Mouse (Mus musculus): Measurements from ENCODE around the gene Tbl1xr1. TPM values are rescaled to one million over a fixed set of nuclear protein-coding genes. Genes with fewer than 3 reads are reported as not detected.

Tbl1xr1 gene
- polyA plus RNA-seq, 1 experiment: 82.2 TPM

DNA sequence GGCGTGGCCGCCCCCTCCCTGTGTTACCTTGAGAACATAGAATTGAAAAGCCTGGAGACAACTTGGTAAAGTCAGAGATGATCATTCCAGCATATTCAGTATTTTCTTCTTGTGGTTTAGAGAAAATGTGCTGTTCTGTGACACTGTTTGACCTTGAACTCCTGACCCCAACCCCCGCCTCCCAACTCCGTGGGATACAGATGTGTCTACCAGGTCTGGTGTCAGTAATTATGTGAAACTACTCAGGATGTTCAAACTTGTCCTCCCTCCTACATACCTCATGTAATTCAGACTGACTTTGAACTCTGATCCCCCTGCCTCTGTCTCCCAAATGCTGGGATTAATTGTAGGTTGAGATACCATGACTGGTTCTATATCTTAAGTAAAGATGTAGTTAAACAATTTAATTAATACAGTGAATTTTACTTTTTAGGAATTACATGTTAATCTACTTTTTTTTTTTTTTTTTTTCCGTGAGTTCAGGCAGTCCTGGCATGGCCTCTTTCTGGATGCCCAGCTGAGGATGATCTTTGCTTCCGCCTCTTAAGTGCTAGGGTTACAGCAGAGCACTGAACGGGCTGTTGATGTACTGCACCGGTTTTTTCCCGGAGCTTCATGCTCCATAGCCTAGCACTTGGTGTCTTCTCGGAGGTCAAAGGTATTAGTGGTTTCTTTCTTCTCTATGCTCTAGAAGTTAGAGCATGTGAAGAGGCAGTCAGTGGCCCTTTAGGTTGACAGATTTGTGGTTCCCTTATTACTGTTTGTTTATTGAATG, 8.0 kb downstream of the Tbl1xr1 start:
- Histone ChIP-seq H3K4me3 (ENCODE audit: insufficient read depth, low read length) (no peak overlapping the region), H3K4me1 (ENCODE audit: control insufficient read depth, insufficient read depth, low read length) (no peaks in the 10 kb centered on the region), H3K27ac (ENCODE audit: insufficient read depth, low read length) (no peak overlapping the region)
- TF ChIP-seq CTCF (IDR thresholded peaks at IDR 0.05; ENCODE audit: borderline replicate concordance, insufficient read depth, low read length) (no peak), POLR2A (IDR thresholded peaks at IDR 0.05; ENCODE audit: low read depth, low read length) (no peak)

GRCm38 (mm10) chr3:22089825-22090224, 13.4 kb downstream of the Tbl1xr1 start:
- peaks cover 6% of the 10 kb centered on the region; the same call in 1 of the 2 replicates for H3K4me1 ChIP-seq (ENCODE audit: control insufficient read depth, insufficient read depth, low read length)
- TF ChIP-seq CTCF (IDR thresholded peaks at IDR 0.05; ENCODE audit: borderline replicate concordance, insufficient read depth, low read length): no peak
- TF ChIP-seq POLR2A (IDR thresholded peaks at IDR 0.05; ENCODE audit: low read depth, low read length): no peak
- H3K27ac ChIP-seq (ENCODE audit: insufficient read depth, low read length): no peak overlapping the region
- H3K4me3 ChIP-seq (ENCODE audit: insufficient read depth, low read length): no peak overlapping the region

GRCm38 (mm10) chr3:22090431-22091265, 14.2 kb downstream of the Tbl1xr1 start:
- H3K27ac ChIP-seq (ENCODE audit: insufficient read depth, low read length): no peak overlapping the region
- TF ChIP-seq POLR2A (IDR thresholded peaks at IDR 0.05; ENCODE audit: low read depth, low read length): no peak
- no peak for TF ChIP-seq CTCF (IDR thresholded peaks at IDR 0.05; ENCODE audit: borderline replicate concordance, insufficient read depth, low read length)
- peaks cover 6% of the 10 kb centered on the region; the same call in 1 of the 2 replicates for H3K4me1 ChIP-seq (ENCODE audit: control insufficient read depth, insufficient read depth, low read length)
- H3K4me3 ChIP-seq (ENCODE audit: insufficient read depth, low read length): no peak overlapping the region

- H3K27ac ChIP-seq (ENCODE audit: insufficient read depth, low read length): no peak overlapping the region
- TF ChIP-seq POLR2A (IDR thresholded peaks at IDR 0.05; ENCODE audit: low read depth, low read length) (no peak), CTCF (IDR thresholded peaks at IDR 0.05; ENCODE audit: borderline replicate concordance, insufficient read depth, low read length) (no peak)
- H3K4me3 ChIP-seq (ENCODE audit: insufficient read depth, low read length): no peak overlapping the region
- H3K4me1 ChIP-seq (ENCODE audit: control insufficient read depth, insufficient read depth, low read length): peaks cover 6% of the 10 kb centered on the region; the same call in 1 of the 2 replicates
Measured at GRCm38 (mm10) chr3:22091266-22091550, 14.8 kb downstream of the Tbl1xr1 start.

DNA sequence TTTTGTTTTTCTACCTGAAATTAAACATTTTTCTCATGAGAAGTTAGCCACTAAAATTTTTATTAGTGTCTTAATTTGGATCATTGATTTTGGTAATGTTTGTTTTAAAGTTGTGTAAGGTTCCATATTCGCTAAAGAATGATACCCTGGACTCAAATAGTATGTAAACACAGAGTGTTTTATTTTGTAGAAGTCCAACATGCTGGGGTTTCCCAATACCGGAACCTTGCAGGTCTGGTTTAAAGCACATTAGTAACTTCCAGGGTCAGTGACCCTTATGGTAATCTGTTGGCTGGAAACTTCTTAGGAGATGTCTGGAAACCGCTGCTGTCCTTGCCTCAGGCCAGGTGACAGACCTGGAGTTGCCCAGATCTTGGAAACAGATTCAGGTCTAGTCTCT, 15.2 kb downstream of the Tbl1xr1 start:
- no peak overlapping the region for H3K27ac ChIP-seq (ENCODE audit: insufficient read depth, low read length)
- H3K4me3 ChIP-seq (ENCODE audit: insufficient read depth, low read length): no peak overlapping the region
- no peak for TF ChIP-seq POLR2A (IDR thresholded peaks at IDR 0.05; ENCODE audit: low read depth, low read length)
- TF ChIP-seq CTCF (IDR thresholded peaks at IDR 0.05; ENCODE audit: borderline replicate concordance, insufficient read depth, low read length): no peak
- H3K4me1 ChIP-seq (ENCODE audit: control insufficient read depth, insufficient read depth, low read length): peaks cover 6% of the 10 kb centered on the region; the same call in 1 of the 2 replicates

GRCm38 (mm10) chr3:22092784-22093183, 16.3 kb downstream of the Tbl1xr1 start:
- H3K27ac ChIP-seq (ENCODE audit: insufficient read depth, low read length): no peak overlapping the region
- peaks cover 6% of the 10 kb centered on the region; the same call in 1 of the 2 replicates for H3K4me1 ChIP-seq (ENCODE audit: control insufficient read depth, insufficient read depth, low read length)
- H3K4me3 ChIP-seq (ENCODE audit: insufficient read depth, low read length): no peak overlapping the region
- TF ChIP-seq CTCF (IDR thresholded peaks at IDR 0.05; ENCODE audit: borderline replicate concordance, insufficient read depth, low read length) (no peak), POLR2A (IDR thresholded peaks at IDR 0.05; ENCODE audit: low read depth, low read length) (no peak)

GRCm38 (mm10) chr3:22103986-22104515, 27.6 kb downstream of the Tbl1xr1 start:
- TF ChIP-seq POLR2A (IDR thresholded peaks at IDR 0.05; ENCODE audit: low read depth, low read length) (no peak), CTCF (IDR thresholded peaks at IDR 0.05; ENCODE audit: borderline replicate concordance, insufficient read depth, low read length) (no peak)
- H3K27ac ChIP-seq (ENCODE audit: insufficient read depth, low read length): peak overlapping the region; percentile 35; the same call in 1 of the 2 replicates
- H3K4me1 ChIP-seq (ENCODE audit: control insufficient read depth, insufficient read depth, low read length): peaks cover 7% of the 10 kb centered on the region; the same call in 1 of the 2 replicates

DNA sequence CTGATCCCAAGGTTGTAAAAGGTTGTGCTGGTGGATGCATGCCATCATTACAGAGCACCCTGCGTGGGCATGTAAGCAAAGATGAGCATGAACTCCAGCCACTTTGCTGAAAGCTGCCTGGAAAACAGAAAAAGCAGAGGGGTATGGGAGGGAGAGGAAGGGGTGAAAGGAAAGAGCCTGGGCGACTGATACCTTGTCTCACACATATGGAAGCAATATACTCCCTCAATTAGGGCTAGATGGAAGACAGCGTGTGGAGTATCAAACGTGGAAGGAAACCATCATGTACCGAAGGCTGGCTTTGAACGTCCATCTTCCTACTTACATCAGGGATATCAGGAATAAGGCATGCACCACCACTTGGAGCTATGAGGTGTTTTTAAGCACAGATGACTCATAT, 29.0 kb downstream of the Tbl1xr1 start:
- H3K4me1 ChIP-seq (ENCODE audit: control insufficient read depth, insufficient read depth, low read length): peaks cover 7% of the 10 kb centered on the region; the same call in 1 of the 2 replicates
- no peak overlapping the region for H3K27ac ChIP-seq (ENCODE audit: insufficient read depth, low read length)
- TF ChIP-seq POLR2A (IDR thresholded peaks at IDR 0.05; ENCODE audit: low read depth, low read length) (no peak), CTCF (IDR thresholded peaks at IDR 0.05; ENCODE audit: borderline replicate concordance, insufficient read depth, low read length) (no peak)
- H3K4me3 ChIP-seq (ENCODE audit: insufficient read depth, low read length): no peak overlapping the region

More at GRCm38 (mm10) chr3:22103986-22104515, 27.6 kb downstream of the Tbl1xr1 start:
- no peak overlapping the region for H3K4me3 ChIP-seq (ENCODE audit: insufficient read depth, low read length)

DNA sequence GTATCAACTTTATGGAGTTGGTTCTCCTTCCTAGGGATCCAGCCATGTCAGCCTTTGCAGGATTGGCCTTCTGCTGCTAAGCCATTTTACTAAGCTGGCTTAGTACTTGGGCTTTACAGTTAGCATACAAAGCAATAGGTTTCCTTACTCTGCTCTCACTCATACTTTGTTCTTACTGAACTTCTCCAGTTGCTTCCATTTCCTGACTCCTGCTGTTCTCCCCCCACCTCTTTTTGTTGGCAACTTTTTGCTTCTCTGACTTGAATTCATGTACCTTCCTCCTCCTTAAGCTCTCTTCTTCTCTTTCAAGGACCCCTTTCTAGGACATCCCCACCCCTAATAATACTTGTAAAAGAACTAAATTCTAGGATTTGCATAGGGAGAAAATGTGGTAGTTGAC, 31.6 kb downstream of the Tbl1xr1 start:
- TF ChIP-seq POLR2A (IDR thresholded peaks at IDR 0.05; ENCODE audit: low read depth, low read length) (no peak), CTCF (IDR thresholded peaks at IDR 0.05; ENCODE audit: borderline replicate concordance, insufficient read depth, low read length) (no peak)
- Histone ChIP-seq H3K4me3 (ENCODE audit: insufficient read depth, low read length) (no peak overlapping the region), H3K27ac (ENCODE audit: insufficient read depth, low read length) (no peak overlapping the region), H3K4me1 (ENCODE audit: control insufficient read depth, insufficient read depth, low read length) (peaks cover 7% of the 10 kb centered on the region; the same call in 1 of the 2 replicates)
